ENCODE assay signal across 10 mouse cellular contexts in genomic region chr16:34050090-34050489, GRCm38 (mm10).
DNase-seq lines count a peak whose midpoint lies in the region; ATAC-seq lines count a peak whose summit lies in the region.
"Had no signal": no experiment of that assay in that cellular context is flagged by ENCODE, and none has a peak within 500 bp of the region (broad histone marks: within the 10 kb centered on the region; RNA-seq: fewer than 3 reads in every experiment).

No protein-coding gene starts in this region.

- DNase-seq in c-Kit-positive CD71-positive TER-119-positive erythroid progenitor cells, embryonic 14.5 days (ENCODE audit: low spot score) = peak; percentile 72
- no peak for DNase-seq in limb, embryonic 10.5 days (ENCODE audit: low spot score)
- no peak for DNase-seq in adrenal gland, adult 8-10 months
- DNase-seq in layer of hippocampus, adult 8-10 months (ENCODE audit: low spot score in 2 of 2) = no peak
- DNase-seq: adrenal gland, postnatal 14 days; heart, adult 2 months; kidney, postnatal 10 days had no signal

- no peak overlapping the region for H3K4me3 ChIP-seq in kidney, embryonic 14.5 days (ENCODE audit: low read length)
- no peak overlapping the region for H3K4me3 ChIP-seq in kidney, embryonic 16.5 days (ENCODE audit: low read length)
- H3K4me3 ChIP-seq in limb, embryonic 10.5 days = no peak overlapping the region
- H3K4me3 ChIP-seq: heart, adult 2 months had no signal

- 0 out of 2 replicates have a peak overlapping the region, but pooled peaks have one; percentile 7 for H3K9ac ChIP-seq in kidney, embryonic 14.5 days (ENCODE audit: low read depth, low read length)
- no peak overlapping the region for H3K9ac ChIP-seq in kidney, embryonic 16.5 days (replicated peaks; ENCODE audit: low read length)

- peaks cover 12% of the 10 kb centered on the region; the same call in 1 of the 2 replicates for H3K36me3 ChIP-seq in kidney, embryonic 14.5 days (ENCODE audit: control insufficient read depth, insufficient read depth, low read length)
- peaks cover 6% of the 10 kb centered on the region; the same call in 1 of the 2 replicates for H3K36me3 ChIP-seq in kidney, embryonic 16.5 days (ENCODE audit: insufficient read depth, low read length)
- H3K36me3 ChIP-seq in limb, embryonic 10.5 days = peaks cover 16% of the 10 kb centered on the region

- H3K4me2 ChIP-seq in kidney, embryonic 14.5 days (replicated peaks; ENCODE audit: low read depth, low read length) = no peak overlapping the region
- no peak overlapping the region for H3K4me2 ChIP-seq in kidney, embryonic 16.5 days (replicated peaks; ENCODE audit: low read depth, low read length)

- no peaks in the 10 kb centered on the region for H3K27me3 ChIP-seq in kidney, embryonic 14.5 days (ENCODE audit: control insufficient read depth, insufficient read depth, low read length)
- H3K27me3 ChIP-seq in kidney, embryonic 16.5 days (ENCODE audit: insufficient read depth, low read length) = no peaks in the 10 kb centered on the region
- H3K27me3 ChIP-seq in limb, embryonic 10.5 days (ENCODE audit: low read depth, poor library complexity, severe bottlenecking) = no peaks in the 10 kb centered on the region

- WGBS in kidney, embryonic 14.5 days = 81% methylated on average over 7 of the region's 7 CpGs
- WGBS in kidney, embryonic 16.5 days = 84% methylated on average over 6 of the region's 7 CpGs
- 86% methylated on average over 7 of the region's 7 CpGs for WGBS in limb, embryonic 10.5 days

- H3K4me1 ChIP-seq in kidney, embryonic 14.5 days (ENCODE audit: control insufficient read depth, insufficient read depth, low read length) = no peaks in the 10 kb centered on the region
- no peaks in the 10 kb centered on the region for H3K4me1 ChIP-seq in kidney, embryonic 16.5 days (ENCODE audit: insufficient read depth, low read length)
- peaks cover 5% of the 10 kb centered on the region; the same call in 1 of the 2 replicates for H3K4me1 ChIP-seq in limb, embryonic 10.5 days

- H3K27ac ChIP-seq in kidney, embryonic 14.5 days (ENCODE audit: low read depth, low read length) = no peak overlapping the region
- no peak overlapping the region for H3K27ac ChIP-seq in kidney, embryonic 16.5 days (ENCODE audit: low read length)
- peak overlapping the region; percentile 51; the same call in 1 of the 2 replicates for H3K27ac ChIP-seq in limb, embryonic 10.5 days
- H3K27ac ChIP-seq: heart, adult 2 months had no signal

- no peak for ATAC-seq in kidney, embryonic 14.5 days (ENCODE audit: low FRiP score, low TSS enrichment)
- ATAC-seq in kidney, embryonic 16.5 days (ENCODE audit: low FRiP score, low TSS enrichment) = no peak
- ATAC-seq in megakaryocyte-erythroid progenitor cell, adult 5-6 weeks (replicated peaks; ENCODE audit: low FRiP score, low TSS enrichment, poor library complexity, severe bottlenecking) = peak; percentile 95

- no peaks in the 10 kb centered on the region for H3K9me3 ChIP-seq in kidney, embryonic 14.5 days (ENCODE audit: control insufficient read depth, low read length)
- H3K9me3 ChIP-seq in kidney, embryonic 16.5 days (ENCODE audit: low read length) = no peaks in the 10 kb centered on the region
- H3K9me3 ChIP-seq in limb, embryonic 10.5 days (replicated peaks) = no peaks in the 10 kb centered on the region
